Mouse (Mus musculus): Measurements from ENCODE around the gene Minpp1.

The Minpp1 gene

GRCm38 (mm10) chr19:32522753-32523307 is 37.3 kb downstream of the Minpp1 start:
- in situ Hi-C loops (cut with MboI, MseI), result no loop called here

GRCm38 (mm10) chr19:32523769-32524515 is 38.4 kb downstream of the Minpp1 start:
- in situ Hi-C loops (cut with MboI, MseI), result no loop called here

- in situ Hi-C loops (cut with MboI, MseI), result no loop called here
These were observed 38.9 kb downstream of the Minpp1 start for GRCm38 (mm10) chr19:32524516-32524860.

- in situ Hi-C loops (cut with MboI, MseI), result no loop called here
These were observed 41.6 kb downstream of the Minpp1 start for GRCm38 (mm10) chr19:32527139-32527538.

GRCm38 (mm10) chr19:32528723-32529122 is 43.2 kb downstream of the Minpp1 start:
- in situ Hi-C loops (cut with MboI, MseI), result no loop called here

- in situ Hi-C loops (cut with MboI, MseI), result no loop called here
These were observed 43.8 kb downstream of the Minpp1 start for GRCm38 (mm10) chr19:32529252-32529942.

- in situ Hi-C loops (cut with MboI, MseI), result no loop called here
These were observed 44.7 kb downstream of the Minpp1 start for GRCm38 (mm10) chr19:32530296-32530695.

GRCm38 (mm10) chr19:32532331-32532730 is 46.8 kb downstream of the Minpp1 start:
- in situ Hi-C loops (cut with MboI, MseI), result no loop called here

GRCm38 (mm10) chr19:32532737-32533505 is 47.4 kb downstream of the Minpp1 start:
- in situ Hi-C loops (cut with MboI, MseI), result no loop called here

GRCm38 (mm10) chr19:32534887-32535286 is 49.3 kb downstream of the Minpp1 start:
- in situ Hi-C loops (cut with MboI, MseI), result no loop called here

GRCm38 (mm10) chr19:32542784-32543490 is 57.4 kb downstream of the Minpp1 start:
- in situ Hi-C loops (cut with MboI, MseI), result no loop called here

- in situ Hi-C loops (cut with MboI, MseI), result no loop called here
These were observed 61.8 kb downstream of the Minpp1 start for GRCm38 (mm10) chr19:32547396-32547795.

- in situ Hi-C loops (cut with MboI, MseI), result no loop called here
These were observed 62.6 kb downstream of the Minpp1 start for GRCm38 (mm10) chr19:32548202-32548601.

- in situ Hi-C loops (cut with MboI, MseI), result no loop called here
These were observed 64.9 kb downstream of the Minpp1 start for GRCm38 (mm10) chr19:32550446-32550845.

- in situ Hi-C loops (cut with MboI, MseI), result no loop called here
These were observed 65.9 kb downstream of the Minpp1 start for GRCm38 (mm10) chr19:32551442-32551841.

GRCm38 (mm10) chr19:32552106-32552505 is 66.5 kb downstream of the Minpp1 start:
- in situ Hi-C loops (cut with MboI, MseI), result no loop called here

- in situ Hi-C loops (cut with MboI, MseI), result no loop called here
These were observed 67.7 kb downstream of the Minpp1 start for GRCm38 (mm10) chr19:32553310-32553709.

- in situ Hi-C loops (cut with MboI, MseI), result no loop called here
These were observed 69.7 kb downstream of the Minpp1 start for GRCm38 (mm10) chr19:32555257-32555656.
